Mouse (Mus musculus): Measurements from ENCODE around the gene Syt12.

DNA sequence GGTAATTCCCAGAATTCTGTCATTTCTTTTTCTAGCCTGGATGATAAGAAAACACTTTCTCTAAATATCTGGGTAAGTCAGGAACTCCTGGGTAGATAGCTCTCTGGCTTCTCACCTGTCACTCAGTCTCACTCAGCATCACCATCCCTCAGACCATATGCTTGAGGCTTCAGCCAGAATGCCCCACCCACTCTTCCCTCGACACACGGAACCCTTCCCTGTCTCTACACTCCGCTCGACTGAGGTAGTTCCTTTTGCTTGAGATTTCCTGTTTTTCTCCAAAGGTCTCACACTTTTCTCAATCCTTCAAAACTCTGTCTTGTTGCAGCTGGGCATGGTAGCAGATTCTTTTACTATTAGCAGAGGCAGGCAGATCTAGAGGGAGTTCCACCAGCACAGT, 4.1 kb upstream of the Syt12 start:
- no peak for TF ChIP-seq CTCF (IDR thresholded peaks at IDR 0.05; ENCODE audit: control insufficient read depth, insufficient read depth, insufficient read length)
- TF ChIP-seq FOSL1 (IDR thresholded peaks at IDR 0.05; ENCODE audit: insufficient read depth, low read length, poor library complexity, severe bottlenecking): no peak
- no peak for TF ChIP-seq MAX (IDR thresholded peaks at IDR 0.05)

Data from C2C12 (cell line).